Mouse (Mus musculus) frontal cortex, adult (tissue): ENCODE results near the gene Gm44503.

ENCODE experiments used
- ATAC-seq: cut with Nextera tagmentation; 2 replicates; pipeline ENCODE4 v1.9.2; 2017; ENCODE audit warnings: mild to moderate bottlenecking, moderate library complexity, mixed read lengths; ENCODE audit not compliant: low TSS enrichment

The Gm44503 gene

DNA sequence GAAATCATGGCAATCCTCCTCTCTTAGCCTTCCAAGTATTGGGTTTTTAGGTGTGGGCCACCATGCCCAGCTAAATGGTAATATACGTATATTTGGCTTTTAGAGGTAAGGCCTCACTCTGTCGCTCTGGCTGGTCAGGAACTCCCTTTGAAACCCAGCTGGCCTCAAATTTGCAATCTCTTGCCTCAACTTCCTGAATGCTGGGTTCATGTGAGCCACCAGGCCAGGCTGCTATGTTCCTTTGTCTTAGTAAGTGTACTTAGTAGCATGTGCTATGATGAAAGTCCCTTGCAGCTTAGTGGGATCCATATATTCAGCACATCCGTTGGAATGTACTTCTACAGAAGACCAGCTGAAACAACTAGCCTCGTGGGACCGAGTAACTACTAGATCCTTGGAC lies 16.1 kb downstream of the Gm44503 start:
- no peak for ATAC-seq

DNA sequence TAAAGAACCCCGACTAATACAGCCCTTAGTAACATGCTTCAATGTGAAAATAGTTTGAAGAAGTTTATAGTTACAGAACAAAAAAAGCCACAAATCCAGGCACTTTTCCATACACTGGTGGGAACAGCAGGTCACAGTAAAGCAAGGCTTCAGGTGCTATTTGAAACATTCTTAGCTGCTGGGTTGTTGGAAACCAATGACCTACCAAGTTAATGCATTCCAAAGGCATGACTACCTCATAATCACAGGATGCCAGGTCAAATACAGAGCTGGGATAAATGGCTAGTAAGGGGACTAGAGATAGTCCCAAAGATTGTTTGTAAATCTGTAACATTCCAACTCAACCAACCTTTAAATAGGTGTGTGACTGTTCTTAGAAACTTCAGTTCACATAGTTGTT lies 16.6 kb downstream of the Gm44503 start:
- ATAC-seq: no peak

DNA sequence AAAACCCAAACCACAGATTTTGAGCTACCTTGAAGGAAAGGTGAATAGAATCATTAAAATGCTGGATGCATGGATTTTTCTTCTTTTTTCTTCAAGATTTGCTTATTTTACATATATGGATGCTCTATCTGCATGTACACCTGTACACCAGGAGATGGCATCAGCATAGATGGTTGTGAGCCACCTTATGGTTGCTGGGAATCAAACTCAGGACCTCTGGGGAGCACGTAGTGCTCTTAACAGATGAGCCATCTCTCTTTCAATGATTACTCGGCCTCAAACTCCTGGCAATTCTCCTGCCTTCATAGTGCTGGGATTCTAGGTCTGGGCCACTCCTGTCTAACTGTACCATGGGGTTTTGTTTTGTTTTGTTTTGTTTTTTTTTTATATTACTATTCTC lies 24.4 kb downstream of the Gm44503 start:
- ATAC-seq: no peak

DNA sequence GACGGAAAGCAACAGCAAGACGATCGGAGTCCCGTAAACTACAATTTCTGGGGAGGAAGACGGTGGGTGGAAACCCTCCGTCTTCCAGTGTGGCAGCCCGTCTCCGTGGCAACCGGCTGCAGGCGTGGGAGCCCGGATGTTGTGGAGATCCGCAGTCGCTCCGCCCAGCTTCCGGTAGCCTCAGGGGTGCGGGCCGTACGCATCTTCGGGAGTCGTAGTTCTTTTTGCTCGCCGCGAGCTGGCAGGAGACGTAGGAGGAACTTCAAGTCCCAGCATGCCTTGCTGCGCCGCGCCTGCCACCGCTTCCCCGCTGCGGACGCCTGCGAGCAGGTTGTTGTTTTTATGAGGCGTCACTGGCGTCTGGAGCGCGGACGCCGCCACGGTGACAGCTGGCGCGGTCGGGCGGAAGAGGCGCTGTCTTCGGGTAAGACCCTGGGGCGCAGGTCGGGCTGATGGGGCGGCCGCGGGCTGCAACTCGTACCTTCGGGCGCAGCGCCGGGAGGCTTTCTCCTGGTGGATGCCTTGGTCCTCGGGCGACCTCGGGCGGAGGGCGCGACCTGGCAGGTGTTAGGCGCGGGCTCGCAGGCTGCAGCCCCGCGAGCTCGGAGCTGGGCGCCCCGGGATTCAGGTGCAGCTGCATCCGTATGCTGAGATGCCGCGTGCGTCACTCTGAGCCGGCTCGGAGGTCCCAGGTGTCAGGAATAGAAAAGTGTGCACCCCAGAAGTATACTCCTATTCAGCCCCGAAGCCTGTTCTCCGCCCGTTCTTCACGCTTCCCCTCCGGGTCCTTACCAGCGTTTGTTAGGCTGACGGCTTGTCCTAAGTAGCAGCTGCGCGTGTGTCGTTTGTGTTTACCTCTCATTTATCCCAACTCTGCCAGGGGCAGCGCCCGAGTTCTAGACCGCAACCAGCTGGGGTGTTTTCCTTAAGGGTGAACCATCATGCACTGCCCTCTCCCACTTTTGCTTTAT lies 26.9 kb downstream of the Gm44503 start, which contains the start of the genes Ccpg1os and Ccpg1:
Gene Ccpg1os (minus strand): TSS at position 133 of the 971 bp plus-strand sequence.
Gene Ccpg1 (plus strand): TSS at position 180 of the 971 bp plus-strand sequence.
- peak; percentile 99 for ATAC-seq

DNA sequence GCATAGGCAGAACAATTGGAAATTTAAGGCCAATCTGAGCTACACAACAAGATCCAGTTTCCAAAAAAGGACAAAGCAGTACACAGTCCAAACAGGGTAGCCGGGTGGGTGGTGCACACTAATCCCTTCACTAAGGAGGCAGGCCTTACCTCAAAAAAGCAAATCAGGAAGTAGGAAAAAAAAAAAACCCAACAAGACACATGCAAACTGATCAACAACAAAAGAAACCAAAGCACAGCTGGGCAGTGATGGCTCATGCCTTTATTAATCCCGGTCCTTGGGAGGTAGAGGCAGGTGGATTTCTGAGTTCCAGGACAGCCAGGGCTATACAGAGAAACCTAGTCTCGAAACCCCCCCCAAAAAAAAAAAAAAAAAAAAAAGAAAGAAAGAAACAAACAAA lies 29.1 kb downstream of the Gm44503 start:
- no peak for ATAC-seq

DNA sequence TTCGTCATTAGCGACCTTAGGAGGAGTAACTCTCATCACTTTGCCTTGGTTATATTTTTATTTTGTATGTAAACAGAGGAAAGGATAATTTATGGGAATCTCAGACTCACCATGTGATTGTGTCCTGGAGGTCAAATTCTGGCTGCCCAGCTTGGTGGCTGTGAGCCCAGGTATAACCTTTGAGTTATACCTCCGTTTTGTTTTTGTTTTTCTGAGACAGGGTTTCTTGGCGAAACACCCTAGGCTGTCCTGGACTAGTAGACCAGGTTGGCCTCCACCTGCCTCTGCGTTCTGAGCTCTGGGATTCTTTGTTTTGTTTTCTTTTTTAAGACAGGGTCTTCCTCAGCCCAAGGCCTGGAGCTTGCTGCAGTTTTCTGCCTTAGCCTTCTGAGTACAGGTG lies 30.1 kb downstream of the Gm44503 start:
- ATAC-seq: no peak

DNA sequence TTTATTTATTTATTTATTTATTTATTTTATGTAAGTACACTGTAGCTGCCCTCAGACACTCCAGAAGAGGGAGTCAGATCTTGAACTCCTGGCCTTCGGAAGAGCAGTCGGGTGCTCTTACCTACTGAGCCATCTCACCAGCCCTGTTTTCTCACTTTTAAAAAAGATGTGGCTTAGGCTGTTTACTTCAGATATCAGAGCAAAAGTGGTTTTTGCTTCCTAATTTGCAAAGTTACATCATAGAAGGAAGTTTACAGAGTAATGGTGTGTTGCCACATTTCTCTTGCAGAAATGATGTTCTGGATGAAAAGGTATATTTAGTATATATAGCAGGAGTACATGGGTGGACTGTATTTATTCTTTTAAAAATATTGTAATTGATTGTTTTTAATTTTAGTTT lies 32.8 kb downstream of the Gm44503 start:
- ATAC-seq: no peak

DNA sequence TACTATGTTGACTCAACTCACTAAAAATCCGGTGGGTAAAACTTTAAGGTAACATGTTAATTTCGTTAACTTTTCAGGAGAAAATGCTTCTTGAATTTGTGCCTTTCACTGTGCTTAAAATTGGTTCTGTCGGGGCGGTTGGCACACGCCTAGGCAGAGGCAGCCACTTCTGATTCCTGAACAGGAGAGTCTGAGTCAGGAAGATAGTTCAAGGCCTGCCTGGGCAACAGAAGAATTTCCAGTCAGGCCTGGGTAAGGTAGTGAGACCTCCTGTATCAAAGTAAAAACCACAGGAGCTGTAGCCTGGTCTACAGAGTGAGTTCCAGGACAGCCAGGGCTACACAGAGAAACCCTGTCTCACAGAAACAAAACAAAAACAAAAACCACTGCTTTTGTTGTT lies 33.9 kb downstream of the Gm44503 start:
- peak; percentile 38; the same call in 1 of the 2 replicates for ATAC-seq

DNA sequence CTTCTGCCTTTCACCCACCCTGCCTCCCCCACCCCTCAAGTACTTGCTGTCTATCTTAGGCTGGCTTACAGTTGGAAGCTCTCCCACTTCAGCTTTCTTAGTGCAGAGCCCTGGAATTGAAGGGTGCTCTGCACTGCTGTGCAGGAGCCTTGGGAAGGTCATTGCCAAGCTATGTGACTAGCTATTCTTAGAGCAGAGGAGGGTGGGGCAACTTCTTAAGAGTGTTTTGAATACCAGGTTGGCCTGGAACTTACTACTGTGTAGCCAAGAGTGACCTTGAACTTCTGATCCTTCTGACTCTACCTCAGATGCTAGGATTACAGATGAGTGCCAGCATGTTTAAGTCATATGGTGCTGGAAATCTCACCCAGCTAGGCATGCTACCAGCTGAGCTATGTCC lies 37.5 kb downstream of the Gm44503 start:
- ATAC-seq: no peak

DNA sequence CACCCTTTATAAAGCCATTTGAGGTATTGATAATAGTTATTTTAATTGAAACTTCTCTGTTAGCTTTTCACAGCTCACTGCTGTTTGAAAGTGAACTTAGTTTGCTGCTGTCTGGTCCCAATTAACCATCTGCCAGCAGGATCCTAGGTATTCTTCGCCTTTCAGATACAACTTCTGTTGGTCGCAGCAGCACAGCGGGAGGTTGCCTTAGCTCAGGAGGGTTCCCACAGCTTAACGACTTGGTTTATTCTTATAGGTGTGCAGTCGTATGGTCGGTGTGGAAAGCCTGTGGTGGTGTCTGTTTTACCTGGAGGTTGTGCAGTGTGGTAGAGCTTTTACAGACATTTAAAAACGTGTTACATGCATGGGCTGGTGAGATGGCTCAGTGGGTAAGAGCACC lies 38.2 kb downstream of the Gm44503 start:
- ATAC-seq: no peak

DNA sequence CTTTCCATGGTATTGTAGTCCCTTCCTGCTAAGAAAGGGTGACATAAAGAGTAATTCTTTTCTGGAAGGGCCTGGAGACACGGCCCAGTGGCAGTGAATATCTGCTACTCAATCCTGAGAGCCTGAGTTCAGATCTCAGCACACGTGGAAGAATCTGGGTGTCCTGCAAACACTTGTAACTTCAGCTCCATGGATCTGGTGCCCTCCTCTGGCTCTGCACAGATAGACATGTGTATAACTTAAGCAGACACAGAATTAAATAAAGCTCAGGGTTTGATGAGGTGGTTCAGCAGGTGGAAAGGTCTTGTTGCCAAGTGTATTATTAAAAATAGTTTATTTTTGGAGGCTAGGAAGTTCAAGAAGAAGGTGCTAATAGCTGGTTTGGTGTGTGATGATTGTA lies 41.8 kb downstream of the Gm44503 start:
- ATAC-seq: no peak

DNA sequence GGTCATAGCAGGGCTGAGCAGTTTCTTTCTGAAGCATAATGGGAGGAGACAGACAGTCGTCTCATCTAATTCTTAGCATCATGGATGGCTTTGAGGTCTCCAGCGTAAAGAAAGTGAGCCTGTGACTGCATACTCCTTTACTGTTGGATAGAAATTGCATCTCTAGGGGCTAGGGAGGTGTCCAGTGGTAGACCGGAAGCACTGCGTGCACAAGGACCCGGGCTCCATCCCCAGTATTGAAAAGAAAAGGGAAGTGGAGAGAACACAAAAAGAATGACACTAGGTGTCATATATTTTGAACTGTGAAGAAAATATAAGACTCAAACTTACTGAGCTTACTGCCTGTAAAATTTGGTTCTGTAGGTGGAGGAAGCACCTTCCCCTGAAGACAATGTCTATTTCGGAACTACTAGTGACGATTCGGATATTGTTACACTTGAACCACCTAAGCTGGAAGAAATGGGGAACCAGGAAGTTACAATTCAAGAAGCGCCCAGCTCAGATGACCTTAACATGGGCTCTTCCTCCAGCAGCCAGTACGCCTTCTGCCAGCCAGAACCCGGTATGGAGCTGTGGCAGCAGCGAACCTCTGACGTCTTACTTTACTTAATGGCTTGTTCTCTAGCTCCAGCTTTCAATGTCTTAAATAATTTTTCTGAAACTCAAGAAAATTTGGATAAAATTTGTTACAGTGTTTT lies 42.8 kb downstream of the Gm44503 start:
- no peak for ATAC-seq

DNA sequence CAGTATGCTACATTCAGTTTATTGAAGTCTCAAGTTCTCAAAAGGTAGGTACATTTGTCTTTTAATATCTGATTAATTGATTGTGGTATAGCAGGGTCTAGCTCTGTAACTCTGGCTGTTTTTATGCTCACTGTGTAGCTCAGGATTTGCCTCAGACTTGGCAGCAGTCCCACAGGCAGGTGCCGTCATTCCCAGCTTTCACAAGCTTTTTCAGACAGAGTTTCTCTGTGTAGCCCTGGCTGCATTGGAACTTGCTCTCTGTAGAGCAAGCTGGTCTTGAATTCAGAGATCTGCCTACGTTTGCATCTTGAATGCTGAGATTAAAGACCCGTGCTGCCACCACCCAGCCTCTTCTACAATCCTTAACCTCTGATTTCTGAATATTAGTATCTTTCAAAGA lies 43.5 kb downstream of the Gm44503 start:
- ATAC-seq: no peak

DNA sequence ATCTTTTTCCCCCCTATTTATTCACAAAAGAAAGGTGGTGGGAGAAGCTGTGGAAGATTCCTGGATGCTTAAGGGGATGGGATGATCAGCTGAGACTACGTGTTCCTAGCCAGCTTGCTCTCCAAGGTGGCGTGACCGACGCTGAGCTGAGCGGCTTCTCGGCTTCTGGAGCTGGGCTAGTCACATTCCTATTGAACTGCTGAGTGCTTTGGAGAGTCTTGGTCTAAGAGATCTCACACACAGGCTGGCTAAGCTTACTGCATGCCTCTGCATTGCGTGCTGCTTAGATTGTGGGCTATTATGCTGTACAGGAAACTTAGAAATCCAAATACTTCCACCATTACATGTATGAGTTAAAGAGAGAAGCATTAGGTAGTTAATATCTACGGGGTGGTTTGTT lies 45.4 kb downstream of the Gm44503 start:
- ATAC-seq: no peak

DNA sequence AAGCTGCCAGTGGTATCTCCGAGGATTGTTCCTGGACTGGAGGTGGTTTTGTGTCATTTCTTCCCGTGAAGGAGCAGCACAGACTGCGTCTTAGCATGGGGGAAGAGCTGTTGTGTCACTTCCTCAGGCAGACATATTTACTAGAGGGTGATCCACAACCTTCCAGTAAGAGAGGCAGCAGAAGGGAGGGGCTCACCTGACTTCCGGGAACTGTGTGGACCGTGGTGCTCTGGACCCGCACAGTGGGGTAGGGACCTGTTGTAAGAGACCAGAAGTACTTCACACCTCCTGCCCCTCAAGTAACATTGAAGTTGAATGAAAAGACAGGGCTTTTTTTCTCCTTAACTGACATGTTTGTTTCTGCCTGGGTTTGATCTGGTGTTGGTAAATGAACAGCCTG lies 46.5 kb downstream of the Gm44503 start:
- no peak for ATAC-seq

DNA sequence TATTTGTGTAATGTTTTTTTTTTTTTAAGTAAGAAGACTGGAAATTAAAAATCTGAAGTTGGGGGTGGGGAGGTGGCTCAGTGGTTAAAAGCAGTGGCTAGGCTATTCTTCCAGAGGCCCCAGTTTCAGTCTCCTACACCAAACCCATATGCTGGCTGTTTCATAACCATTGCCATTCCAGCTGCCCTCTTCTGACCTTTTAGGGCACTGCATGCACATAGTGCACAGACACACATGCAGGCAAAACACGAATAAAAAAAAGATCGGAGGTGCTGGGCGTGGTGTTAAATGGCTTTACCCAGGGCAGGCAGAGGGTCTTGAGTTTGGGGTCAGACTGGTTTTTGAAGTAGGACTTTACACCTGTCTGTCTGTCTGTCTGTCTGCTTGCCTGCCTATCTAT lies 47.5 kb downstream of the Gm44503 start:
- ATAC-seq: no peak

DNA sequence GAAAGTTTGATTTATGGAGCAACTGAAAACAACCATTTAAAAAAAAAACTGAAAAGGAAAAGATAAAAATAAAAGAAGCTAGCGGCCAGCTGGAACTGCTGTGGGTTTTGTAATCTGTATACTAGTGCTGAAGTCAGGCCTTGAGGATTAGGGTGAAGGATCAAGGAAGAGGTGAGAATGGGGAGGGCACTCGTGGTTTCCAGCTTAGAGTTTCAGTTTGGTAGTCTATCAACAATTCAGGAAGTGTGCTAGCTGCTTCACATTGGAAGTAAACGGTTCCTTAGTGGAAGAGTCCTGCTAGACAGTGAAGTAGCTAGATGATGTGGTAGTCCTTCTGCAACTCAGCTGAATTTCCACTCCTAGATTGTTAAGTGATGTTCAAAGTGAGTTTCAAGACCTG lies 49.7 kb downstream of the Gm44503 start:
- ATAC-seq: no peak

DNA sequence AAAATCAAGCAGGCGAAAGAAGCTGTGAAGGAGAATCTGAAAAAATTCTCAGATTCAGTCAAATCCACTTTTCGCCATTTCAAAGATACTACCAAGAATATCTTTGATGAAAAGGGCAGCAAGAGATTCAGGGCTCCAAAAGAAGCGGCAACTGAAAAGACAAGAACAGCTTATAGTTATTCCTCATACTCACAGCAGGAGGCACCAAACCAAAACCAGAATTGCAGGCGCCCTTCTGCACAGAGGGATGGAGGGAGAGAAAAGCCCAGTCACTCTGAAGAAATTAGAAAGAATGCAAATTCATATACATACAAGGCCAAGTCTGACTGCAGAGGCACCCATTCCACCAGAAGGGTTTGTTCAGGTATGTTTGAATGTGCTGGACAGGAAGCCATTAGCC lies 54.0 kb downstream of the Gm44503 start:
- ATAC-seq: peak; percentile 50; the same call in 1 of the 2 replicates

DNA sequence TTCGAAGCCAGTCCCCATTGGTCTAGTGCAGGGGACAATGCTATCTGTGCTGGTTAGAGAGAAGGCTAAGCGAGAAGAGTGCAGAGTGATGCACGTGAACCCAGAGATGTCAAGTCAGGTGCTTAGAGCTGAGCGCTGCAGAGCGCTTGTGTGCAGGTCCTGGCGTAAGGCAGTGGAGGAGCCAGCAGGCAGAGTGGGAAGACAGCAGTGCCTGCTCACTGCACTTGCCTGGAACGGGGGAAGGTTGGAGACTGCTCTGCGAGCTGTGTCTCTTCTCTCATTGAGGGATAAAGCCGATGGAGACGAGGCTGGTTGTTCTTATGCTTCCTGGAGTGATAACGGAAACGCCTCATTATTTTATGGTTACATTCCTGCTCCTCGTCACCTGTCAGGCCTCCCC lies 56.1 kb downstream of the Gm44503 start:
- peak; percentile 84 for ATAC-seq

DNA sequence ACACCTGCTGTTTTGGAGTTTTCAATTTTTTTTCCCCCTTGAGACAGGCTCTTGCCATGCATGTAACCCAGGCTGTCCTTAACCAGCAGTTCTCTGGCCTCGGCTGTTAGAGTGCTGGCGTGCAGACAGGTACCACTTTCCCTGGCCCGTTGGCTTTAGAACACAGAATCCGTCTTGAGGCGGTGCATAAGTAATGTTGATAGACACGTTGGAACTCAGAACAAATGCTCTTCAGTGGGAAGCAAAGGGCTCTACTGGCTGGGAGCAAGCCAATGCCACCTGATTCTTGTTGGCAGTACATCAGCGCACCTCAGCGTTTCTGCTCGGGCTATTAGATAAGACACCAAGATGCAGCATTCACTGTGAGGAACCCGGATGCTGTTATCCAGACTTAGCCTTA lies 61.2 kb downstream of the Gm44503 start:
- no peak for ATAC-seq

DNA sequence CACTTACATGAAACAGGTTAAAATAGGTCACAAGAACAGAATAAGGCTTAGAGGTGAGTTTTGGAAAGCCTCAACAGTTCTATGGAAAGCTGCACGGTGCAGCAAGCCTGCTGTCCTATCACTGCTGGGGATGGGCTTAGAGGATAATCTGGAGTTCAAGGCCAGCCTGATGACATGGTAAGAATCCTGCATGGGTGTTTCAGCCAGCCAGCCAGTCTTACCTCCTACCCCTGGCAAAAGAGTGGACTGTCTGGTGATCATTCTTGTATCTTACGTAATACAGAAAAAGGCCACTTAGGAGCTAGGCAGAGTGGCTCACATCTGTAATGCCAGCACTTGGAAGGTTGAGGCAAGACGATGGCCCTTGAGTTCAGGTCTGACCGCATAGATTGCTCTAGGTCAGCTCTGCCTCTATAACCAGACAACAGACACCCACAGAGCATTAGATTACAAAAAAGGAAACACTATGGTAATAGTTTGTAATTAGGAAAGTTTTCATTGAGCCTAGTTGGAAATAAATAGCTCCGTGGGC lies 62.0 kb downstream of the Gm44503 start:
- ATAC-seq: no peak

DNA sequence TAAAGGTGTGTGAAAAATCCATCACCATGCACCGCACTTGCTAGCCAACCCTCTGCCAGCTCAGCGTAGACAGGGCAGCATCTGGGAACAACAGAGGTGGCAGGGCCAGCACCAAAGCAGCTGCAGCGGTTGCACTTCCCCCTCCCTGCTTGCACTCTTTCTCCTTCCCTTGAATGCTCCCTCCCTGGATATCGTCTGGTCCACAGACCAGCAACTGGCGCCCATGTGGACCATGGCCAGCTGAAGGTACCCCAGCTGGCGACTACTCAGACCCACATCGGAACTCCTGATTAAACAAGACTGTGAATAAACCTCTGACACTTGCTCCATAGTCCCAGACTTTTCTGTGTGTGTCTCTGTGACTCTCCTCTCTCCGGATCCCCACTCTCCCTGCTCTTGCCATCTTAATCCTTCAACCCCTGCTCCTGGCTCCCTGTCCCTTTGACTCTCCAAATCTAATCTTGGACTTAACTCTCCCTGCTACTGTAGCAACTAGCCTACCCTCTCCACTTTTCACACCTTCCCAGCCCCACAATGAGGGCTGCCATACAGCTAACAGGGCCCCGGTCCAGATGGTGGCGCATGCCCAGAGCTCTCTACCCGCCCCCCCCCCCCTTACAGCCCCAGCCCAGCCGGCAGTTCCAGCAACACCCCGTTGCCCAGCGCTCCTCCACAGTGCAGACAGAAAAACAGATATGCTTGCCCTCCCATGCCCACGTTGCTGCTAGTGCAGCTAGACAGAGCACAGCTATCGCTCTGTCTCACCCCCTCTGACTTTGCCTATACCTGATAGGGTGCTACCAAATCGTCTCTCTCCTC lies 67.4 kb downstream of the Gm44503 start:
- peak; percentile 75 for ATAC-seq
